Mouse (Mus musculus) megakaryocyte, embryonic 14.5 days (primary cell): ENCODE results near the gene Tmprss4.

Experiments
- FLI1 ChIP-seq: IDR thresholded peaks from 2 replicates; pipeline ENCODE4 v1.6.1; 2012; ENCODE audit warnings: low read length, inconsistent platforms, mixed read lengths
- GATA1 ChIP-seq: IDR thresholded peaks from 3 replicates; pipeline ENCODE4 v1.6.1; 2012; ENCODE audit warnings: mixed read lengths, low read length, inconsistent platforms, borderline replicate concordance

- TF ChIP-seq GATA1: no peak
- TF ChIP-seq FLI1: no peak
Observed at GRCm38 (mm10) chr9:45246060-45246459, 42.2 kb upstream of the Tmprss4 start.
